Mouse (Mus musculus) B cell, adult 2 months (primary cell): ENCODE results near the gene Olfr71.

Experiments
- DNase-seq, 2 experiments: peaks; one replicate each; pipeline ENCODE4 v3.0.0; 2022

Olfr71 gene

DNA sequence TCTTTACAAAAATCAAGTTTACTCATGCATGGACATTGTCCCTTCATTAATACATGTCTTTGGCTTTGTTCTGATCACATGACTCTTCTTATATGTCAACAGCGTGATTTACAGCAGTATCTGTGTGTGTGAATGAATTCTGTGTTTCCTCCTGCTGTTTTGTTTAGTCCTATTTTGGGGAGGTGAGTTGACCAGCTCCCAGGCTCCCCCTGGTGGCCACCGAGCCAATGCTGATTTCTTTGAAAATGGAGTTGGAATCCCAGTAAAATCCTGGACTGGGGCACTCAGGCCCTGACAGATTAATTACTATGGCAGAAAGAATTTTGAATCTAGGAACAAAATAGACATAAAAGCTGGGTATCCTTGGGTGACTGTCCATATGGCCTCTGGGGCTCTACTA, 1.8 kb upstream of the Olfr71 start:
- DNase-seq, result peak; percentile 85 to 88

DNA sequence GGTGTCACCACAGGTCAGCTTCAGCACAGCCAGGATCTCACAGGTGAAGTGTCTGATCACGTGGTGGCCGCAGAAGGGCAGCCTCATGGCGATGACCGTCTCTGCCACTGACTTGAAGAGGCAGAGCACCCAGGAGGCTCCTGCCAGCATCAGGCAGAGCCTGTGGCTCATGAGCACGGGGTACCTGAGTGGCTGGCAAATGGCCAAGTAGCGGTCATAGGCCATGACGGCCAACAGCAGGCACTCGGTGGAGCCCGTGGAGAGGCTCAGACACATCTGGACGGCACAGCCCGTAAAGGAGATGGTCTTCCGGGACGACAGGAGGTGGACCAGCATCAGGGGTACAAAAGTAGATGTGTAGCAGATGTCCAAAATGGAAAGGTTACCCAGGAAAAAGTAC, 4.1 kb downstream of the Olfr71 start:
- DNase-seq, result no peak

DNA sequence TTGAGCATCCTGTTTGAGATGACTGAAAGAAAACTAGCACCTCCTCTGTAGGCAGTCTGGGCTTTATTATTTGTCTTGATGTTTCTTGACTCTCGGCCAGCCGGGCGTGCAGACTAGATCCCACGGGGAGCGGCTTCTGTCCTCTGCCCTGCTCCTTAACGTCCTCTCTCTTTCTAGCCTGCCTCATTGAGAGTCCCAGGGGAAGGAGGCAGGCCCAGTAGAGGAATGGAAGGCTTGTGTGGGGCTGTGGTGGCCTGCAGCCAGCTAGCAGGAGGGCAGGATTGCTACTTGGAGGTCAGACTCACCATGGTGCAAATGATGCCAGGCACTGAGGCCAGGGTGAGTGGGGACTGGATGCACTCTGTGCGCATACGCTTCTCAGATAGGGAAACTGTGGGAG, 6.2 kb downstream of the Olfr71 start:
- DNase-seq, result no peak

DNA sequence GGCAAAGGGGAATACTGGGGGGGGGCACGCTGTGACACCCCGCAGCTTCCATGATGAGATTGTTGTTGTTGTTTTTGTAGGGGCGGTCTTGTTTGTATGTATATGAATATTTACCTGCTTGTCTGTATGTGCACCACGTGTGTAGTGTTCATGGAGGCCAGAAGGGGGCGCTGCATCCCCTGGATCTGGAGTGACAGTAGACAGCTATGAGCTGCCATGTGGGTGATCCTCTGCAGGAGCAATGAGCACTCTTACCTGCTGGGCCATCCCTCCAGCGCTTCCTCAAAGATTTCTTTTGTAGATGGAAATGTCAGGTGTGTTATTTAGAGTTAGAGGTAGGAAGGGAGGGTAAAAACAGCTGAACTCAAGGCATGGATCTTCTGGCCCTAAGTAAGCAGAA, 6.6 kb downstream of the Olfr71 start:
- DNase-seq, result peak; percentile 9 to 17

DNA sequence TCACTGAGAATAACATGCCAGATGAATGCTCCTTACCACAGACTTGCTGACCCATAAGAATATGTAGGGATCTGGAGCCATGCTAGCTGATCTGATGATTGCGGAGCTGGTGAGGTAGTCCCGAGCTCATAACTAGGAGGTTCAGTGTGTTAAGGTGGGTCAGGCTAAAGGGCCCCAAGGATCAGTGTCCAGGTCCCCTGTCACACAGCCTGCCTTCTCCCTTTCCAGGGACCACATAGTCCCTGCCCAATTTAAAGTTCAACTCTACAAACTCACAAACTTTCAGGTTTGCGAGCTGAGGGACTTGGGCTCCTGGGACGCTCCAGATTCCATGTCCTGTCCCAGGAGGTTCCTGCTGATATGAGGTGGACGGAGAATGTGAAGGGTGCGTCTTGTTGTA, 9.3 kb downstream of the Olfr71 start, which contains the start of gene Olfr70:
TSS of gene Olfr70 (minus strand) at position 101 of the 400 bp plus-strand sequence.
- no peak for DNase-seq

DNA sequence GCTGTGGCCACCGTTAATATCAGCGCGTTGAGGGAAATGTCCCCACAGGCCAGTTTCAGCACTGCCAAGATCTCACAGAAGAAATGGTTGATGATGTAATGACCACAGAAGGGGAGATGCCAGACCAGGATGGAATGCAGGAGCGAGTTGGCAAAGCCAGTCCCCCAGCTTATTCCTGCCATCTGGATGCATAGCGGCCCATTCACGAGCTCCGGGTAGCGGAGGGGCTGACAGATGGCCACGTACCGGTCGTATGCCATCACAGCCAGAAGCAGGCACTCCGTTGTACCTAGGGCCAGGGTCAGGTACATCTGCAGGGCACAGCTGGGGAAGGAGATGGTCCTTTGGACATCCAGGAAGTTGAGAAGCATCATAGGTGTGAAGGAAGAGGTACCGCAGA, 13.5 kb downstream of the Olfr71 start:
- no peak for DNase-seq

DNA sequence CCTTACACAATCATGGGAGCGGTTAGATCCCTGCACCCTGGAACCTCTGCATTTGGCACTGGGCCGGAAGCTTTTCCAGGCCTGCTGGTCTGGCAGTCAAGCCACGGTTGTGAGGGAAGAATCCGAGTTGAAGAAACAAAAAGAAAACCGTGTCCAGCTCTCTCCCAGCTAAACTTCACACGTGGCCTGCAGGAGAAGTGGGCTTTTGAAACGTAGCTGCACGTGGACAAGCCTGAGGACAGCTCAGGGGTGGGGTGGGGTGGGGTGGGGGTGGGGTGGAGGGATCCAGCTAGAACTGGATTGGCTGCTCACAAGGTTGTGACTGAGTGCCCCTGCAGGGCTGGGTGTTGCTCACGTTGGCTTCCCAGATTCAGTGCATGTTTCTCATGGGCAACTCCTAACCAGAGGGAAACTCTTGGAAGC, 14.8 kb downstream of the Olfr71 start:
- no peak for DNase-seq

DNA sequence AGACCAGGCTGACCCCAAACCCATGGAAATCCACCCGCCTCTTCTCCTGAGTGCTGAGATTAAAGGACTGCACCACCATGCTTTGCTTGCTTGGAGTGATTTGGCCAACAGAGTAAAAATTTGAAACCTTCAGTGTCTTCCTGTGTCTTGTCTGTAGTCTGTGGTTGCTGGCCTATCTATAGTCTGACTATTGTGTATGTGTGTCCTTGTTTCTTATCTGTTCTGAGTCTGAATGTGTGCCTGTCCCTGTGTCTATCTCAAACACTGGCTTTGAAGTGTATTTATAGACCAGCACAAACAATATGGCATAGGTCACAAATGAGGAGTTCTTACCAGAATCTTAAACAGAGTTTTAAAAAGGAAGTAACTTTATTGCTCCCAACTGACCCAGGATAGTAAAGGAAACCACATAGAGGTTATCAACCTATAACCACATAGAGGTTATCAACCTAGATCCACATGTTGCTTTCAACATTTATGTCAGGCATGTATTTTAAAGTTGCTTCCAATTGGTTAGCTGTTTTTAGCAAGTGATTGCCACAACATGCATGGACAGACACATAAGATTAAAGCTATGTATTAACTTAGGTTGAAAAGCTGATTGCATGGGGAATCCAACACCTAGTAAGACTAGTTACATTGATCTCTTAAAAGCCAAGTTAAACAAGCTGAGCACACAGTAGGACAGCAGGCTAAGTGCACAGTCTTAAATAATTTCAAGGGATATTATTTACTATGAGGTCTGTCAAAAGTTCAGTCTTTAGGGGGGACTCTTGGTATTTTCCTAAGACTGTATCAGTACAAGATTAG, 15.4 kb downstream of the Olfr71 start:
- no peak for DNase-seq

DNA sequence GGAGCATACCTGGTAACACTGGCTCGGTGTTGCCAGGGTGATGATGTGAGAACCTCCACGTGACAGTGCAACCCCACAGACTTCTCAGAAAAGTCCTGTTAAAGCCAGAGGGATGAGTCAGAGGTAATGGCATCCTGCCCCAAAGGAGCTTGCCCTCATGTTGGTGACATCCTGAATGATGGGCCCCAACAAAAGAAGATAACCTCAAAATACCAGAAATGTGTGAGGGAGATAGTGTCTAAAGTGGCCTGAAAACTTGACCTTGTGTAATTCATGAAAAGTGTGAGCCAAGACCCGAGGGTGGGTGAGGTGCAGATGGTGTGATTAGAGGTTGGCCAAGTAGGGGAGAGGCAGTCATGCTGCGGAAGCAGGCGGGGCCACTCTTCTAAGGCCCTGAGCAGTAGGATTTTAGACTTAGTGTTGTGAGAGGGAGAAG, 16.2 kb downstream of the Olfr71 start:
- no peak for DNase-seq

DNA sequence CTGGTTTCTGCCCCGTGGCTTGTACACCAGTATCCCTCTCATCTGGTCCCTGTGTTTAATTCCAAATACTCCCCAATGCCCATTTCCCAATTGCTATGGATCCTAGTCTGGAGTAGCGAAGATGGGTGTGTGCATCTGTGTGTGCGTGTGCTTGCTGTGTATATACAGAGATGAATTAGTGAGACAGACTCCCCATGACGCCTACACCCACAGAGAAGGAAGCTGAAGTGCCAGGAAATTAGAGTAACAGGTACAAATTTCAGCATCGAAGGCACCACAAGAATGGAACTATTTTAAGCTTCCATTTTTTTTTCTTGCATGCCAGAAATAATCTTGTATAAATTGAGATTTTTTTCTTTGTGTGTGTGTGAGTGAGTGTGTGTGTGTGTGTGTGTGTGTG, 19.0 kb downstream of the Olfr71 start:
- DNase-seq, result no peak

DNA sequence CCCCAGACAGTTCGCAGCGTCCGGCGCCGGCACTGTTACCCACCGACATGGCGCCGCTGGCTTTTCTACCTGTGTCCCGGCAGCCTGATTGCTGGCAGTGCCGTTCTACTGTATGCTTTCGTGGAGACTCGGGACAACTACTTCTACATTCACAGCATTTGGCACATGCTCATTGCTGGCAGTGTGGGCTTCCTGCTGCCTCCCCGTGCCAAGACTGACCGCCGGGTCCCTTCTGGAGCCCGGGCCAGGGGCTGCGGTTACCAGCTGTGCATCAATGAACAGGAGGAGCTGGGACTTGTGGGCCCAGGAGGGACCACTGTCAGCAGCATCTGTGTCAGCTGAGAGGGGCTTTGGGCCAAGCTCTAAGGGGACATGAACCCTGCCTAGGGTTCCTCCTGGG, 20.0 kb downstream of the Olfr71 start:
- no peak for DNase-seq

DNA sequence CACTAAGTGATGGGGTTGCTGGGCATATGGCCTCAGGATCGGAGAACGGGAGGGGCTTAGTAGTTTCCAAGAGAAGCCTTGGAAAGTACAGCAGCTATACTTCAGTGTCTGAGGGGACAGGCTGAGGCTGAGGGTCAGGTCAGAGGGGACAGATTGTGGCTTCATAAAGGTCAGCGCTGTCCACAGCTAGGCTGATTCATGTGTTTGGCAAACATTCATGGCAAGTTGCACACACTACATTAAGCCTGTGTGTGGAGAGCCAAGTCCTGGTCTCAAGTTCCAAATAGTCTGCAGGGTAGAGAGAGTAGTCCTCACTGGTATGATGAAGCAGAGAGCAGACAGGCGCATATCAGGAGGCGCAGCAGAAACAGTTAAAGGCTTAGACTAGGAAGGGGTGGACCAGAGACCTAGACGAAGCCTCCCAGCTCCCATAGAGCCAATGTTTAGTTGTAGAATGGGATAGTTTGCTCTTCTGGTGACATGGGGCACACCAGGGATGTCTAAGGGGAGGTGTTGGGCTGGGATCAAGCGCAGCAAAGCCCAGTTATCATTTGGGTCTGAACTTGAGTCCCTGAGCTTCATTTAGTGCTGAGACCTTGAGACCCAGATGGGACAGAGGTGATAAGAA, 30.5 kb downstream of the Olfr71 start:
- no peak for DNase-seq

DNA sequence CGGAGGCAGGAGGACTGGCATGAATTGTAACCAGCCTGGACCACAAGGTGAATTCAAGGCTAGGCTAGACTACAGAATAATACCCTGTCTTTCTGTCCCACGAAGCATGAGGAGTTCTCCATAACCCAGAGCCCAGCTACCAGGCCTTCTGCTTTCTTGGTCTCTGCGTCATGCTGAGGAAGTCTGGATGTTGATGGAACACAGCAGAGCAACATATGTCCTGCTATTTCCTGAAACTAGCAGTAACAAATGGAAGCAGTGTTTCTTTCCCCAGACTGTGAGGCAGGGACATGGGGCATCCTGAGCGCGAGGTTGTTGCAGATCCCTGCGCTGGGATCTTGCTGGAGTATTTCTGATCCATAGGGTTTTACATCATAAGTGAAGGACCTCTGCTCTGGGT, 31.5 kb downstream of the Olfr71 start:
- no peak for DNase-seq

DNA sequence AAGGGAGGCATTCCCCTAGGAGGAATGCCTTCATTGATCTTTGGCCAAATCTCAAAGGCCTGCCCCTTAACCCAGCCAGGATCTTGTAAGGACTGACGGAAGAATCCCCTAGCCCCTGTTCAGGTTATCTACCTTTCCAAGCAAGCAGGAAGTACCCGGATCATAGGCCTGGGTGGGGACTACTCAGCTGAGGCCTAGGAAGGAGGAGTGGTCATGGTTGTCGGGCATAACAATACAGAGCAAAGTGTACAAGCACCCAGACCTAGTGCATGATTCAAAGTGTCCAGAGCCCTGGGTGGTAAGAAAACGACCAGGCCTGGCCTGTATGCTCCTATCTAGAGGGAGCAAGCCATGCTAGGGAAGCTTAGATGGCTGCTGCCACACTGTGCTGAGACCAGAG, 34.4 kb downstream of the Olfr71 start:
- DNase-seq, result no peak

DNA sequence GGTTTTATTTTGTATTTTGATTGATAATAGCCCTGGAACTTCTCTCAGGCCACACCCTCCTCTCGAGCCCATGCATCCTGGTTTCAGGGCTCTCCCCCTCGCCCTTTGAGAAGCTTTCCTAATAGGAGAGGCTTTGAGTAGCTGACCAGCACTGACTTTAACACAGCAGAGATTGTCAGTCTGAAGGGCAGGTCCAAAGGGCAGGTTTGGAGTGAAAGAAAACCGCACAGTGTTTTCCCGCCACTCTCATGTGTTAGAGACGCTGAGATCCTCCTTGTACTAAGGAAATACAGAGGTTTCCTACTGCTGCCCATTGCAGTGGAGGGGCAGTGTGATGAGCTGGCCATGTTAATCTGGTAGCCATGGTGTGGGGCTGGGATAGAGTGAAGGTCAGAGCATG, 35.1 kb downstream of the Olfr71 start:
- no peak for DNase-seq

DNA sequence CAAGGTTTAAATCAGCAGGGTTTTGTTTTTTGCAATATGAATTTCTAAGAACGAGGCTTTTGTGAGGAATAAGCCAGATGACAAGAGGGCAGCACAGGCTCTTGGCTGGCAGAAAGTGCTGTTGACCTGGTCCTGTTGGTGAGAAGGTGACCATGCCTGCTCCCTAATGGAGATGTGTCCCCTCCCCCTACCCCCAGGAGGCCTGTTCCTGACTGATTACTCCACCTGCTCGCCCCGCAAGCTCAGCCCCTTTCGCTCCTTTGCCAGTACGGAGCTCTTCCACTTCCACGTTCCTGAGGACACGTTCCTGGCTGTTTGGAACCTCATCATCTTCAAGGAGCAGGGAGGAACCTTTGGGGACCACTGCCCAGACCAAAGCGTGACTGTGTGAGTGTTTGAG, 36.4 kb downstream of the Olfr71 start:
- no peak for DNase-seq

DNA sequence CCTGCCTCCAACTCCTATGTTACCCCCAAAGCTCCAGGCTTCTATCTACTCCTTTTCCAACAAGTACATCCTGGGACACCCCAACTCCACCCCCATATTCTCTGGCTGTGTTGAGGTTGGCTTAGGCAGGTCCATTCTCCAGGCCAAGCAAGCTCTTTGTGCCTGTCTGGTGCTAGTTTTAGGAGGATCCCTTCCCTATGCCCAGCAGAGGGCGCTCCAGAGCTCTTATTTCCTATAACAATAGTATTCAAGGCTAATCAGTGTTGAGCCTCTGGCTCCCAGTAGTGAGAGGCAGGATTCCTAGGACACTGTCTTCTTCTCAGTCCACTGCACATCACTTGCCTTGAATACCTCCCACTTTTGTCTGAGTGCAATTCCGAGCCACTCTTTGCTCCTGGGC, 38.0 kb downstream of the Olfr71 start:
- peak; percentile 89 to 90 for DNase-seq

DNA sequence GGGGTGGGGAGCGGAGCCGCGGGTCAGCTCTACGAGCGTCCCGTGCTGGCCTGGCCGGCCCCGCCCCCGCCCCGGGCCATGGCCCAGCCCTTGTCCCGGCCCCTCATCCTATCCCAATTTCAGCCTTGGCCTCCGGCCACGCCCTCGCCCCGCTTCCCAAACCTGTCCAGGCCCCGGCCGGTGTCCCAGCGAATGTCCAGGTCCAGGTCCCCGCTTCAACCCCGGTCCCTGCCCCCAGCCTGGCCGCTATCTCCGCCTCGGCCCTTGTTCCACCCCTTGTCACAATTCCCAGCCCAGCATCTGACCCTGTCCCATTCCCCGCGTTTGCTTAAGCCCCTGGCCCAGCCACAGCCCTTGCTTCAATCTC, 40.6 kb downstream of the Olfr71 start:
- no peak for DNase-seq

DNA sequence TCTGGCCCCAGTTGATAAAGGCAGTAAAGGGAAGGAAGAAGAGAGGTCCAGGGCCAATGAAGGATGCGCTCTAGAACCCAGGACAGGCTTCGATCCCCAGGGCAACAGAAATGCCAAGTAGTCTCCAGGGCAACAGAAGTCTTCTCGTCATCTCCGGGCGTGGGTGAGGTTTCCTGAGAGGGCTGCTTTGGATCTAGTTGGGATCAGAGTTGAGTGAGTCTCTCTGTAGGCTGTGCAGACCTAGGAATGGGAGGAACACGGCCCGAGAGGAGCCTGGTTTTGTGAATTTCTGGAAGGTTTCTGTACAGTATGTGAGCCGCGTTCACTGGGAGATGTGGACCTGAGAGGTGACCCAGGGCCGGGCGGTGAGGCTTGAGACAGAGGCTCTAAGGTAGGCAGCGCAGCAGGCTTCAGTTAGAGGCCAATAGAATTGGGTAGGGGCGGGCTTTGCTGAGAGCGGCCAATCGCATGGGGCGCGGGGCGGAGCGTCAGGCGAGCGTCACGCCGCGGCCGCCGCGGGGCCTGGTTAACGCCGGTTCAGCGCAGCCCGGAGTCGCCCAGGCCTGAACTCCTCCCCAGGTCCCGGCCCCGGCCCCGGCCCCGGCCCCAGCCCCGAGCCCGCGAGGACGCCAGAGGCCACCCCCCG, 41.1 kb downstream of the Olfr71 start, which contains the start of the genes Tmem8b and Fam221b:
TSS of gene Tmem8b (plus strand) at position 190 of the 646 bp plus-strand sequence.
TSS of gene Fam221b (minus strand) at position 364 of the 646 bp plus-strand sequence.
- DNase-seq, result peak; percentile 91

DNA sequence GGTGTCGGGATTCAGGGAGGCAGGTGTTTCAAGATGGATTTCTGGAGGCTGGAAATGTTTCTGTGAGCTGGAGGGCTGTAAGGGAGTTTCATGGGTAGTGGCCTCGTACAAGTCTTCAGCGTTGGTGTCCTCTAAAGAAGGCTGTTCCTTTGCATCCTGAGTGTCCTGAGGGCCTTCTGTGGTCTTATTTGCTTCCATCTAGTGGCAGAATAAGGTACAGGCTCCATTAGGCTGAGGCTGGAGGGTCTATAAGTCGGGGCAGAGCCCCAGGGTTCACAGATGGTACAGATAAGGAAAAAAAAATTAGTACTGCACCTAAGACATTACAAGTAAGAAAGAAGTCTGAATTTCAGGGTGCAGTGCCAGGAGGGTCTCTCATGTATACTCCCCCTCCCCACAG, 43.6 kb downstream of the Olfr71 start:
- peak; percentile 13 to 30 for DNase-seq

DNA sequence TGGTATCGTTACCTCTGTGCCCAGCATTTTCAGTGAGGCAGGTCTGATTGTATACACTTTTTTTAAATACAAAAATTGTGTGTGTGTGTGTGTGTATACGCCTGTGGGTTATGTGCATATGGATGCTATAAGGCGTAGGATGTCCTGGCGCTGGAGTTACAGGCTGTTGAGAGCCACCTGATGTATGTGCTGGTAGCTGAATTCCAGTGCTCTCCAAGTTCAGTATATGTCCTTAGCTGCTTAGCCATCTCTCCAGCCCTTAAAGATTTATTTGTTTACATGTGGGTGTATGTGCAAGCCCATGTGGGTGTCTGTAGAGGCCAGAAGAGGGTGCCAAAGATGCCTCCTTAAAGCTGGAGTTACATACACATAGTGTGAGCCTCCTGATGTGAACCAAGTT, 52.9 kb downstream of the Olfr71 start:
- peak; percentile 16 to 17 for DNase-seq

DNA sequence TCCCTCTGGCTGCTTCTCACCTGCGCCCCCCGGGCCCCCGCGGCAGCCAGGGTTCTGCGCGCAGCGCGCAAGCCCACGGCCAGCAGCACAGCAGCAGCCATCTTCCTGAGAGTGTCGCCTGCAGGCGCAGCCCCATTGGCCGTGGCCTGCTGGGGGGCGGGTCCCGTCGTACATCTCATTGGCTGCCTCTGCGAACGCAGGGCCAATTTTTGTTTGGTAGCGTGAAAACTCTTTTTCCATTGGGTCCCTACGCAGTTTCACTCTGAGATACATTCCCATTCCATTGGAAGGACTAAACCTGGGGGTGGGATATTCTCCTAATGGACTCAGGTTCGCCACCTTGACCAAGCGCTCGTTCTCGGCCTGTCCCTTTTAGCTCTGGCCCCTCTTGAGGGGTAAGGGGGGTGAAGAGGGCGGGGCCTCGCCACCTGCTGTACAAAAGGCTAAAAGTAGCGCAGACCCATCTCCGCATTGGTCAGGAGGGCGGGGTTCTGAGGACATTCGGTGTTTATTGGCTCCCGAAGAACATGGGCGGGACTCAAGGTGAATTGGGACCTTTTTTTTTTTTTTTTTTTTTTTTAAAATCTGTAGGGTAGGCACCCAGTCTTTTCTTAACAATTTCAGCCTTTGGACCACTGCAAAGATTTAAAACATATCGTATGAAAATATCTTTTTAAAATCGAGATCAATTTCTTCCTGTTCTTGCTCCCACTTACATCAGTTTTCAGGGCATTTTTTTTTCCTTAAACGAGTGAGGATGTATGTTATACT, 53.5 kb downstream of the Olfr71 start, which contains the start of gene Hint2:
TSS of gene Hint2 (minus strand) at position 128 of the 771 bp plus-strand sequence.
- DNase-seq, result peak; percentile 93 to 95
